Mouse (Mus musculus) common myeloid progenitor, adult 5-6 weeks (primary cell): ENCODE data around the gene Clint1. TPM values are rescaled to one million over a fixed set of nuclear protein-coding genes. Genes with fewer than 3 reads are reported as not detected.

ENCODE experiments used
- ATAC-seq: replicated peaks from 2 replicates; pipeline ENCODE4 v1.8.0; 2016; ENCODE audit warnings: low read depth, mild to moderate bottlenecking, moderate TSS enrichment, inconsistent platforms; ENCODE audit not compliant: poor library complexity, severe bottlenecking
- total RNA-seq: library from RNA; stranded (forward); fragments of 200-1000, 187-1606 nt; gene quantifications from 2 replicates; pipeline ENCODE4 v1.2.3, GENCODE M21; 2017

The Clint1 gene
- 157 and 188 TPM in 2 replicates for total RNA-seq

- ATAC-seq: peak; percentile 40
These were observed at the start of gene Clint1 for GRCm38 (mm10) chr11:45851516-45852123. Gene Clint1, plus strand, starts transcription at chr11:45852051.

DNA sequence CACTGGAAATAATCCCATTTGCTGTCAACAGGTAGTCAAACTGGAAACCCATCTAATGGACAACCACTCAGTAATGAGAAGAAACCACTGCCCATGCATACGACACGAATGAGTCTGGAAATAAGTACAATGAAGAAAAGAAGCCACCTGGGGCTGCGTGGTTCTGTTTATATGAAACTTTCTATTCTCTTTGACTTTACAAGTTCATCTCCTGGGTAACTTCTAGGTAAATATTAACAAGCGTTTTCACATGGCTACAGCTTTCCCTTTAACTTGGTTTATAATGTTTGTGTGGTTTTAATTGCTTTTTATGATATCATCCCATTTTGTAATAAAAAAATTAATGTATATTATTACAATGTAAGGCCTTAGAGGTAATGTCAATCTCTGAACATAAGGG lies 47.8 kb upstream of the Clint1 start:
- ATAC-seq: no peak

DNA sequence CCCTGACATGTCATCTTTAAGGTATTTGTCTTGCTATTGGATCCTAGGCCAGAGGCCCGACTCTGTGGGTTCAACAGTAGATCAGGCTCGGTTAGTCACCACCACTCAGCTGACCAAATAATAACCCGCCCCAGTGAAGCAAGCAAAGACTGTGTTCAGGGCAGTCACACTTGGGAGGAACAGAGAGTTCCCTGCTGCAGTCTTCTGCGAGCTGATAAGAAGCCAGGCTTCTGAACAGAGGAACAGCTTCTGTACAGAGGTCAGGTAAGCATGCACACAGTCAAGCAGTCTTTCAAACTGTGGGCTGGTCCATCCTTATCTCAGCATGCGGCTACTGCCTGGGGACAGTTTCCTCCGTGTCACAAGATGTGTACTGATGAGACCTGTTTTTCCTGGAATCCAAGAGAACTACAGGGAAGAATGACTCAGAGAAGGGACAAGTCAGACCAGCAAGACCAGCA lies 46.5 kb upstream of the Clint1 start:
- peak; percentile 76 for ATAC-seq

DNA sequence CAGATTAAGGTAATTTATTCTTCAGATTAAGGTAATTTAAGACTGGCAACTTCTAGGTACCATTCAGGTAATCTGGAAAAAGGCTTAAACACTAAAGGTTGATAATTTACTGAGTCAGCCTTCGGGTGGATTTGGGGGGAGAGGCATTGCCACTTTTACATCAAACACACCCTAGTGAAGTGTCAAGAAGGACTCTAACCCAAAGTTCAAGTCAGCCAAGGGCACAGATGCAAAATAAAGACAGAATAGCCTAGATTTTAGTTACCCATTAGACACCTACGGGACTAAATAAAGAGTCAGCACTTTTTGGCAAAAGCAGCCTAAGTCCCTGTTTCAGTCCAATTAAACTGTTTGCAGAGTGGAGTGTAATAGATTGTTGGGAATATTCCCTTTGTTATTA lies 46.0 kb upstream of the Clint1 start:
- ATAC-seq: no peak

- no peak for ATAC-seq
These were observed 45.6 kb upstream of the Clint1 start for GRCm38 (mm10) chr11:45806264-45806663.

DNA sequence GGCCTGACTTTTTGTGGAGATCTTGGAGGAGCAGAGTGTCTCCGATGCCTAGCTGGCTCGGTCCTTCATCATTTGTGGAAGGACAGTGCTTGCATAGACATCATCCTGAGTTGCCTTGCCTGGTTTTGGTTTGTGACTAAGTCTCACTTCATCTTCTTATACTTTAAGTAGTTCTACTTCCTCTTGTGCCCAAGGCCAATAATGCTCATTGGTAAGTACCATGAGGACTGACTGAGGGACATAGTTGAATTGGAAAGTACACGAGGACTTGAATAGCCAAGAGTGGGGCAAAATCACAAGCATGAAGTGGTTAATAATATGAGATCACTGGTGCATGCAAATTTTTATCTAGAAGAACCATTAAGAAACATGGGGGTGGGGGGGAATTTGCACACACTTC lies 45.0 kb upstream of the Clint1 start:
- ATAC-seq: peak; percentile 26

DNA sequence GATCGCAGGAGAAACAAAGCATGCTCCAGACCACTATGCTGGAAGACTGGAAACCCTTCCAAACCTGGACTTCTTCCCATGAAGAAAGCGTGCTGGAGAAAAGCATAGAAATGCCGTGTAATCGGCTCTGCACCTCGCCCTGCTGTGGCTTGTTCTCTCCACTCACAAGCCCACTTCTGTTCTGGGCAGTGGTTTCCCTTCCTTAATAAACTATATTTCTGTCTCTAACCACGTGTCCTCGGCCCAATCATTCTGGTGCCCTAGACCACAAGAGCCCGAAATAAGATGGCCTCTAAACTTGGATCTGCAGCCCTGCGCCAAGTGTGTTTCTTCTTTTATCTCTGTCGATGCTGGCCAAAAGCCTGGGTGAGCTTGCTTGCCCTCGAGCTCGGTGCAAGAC lies 44.0 kb upstream of the Clint1 start:
- peak; percentile 75 for ATAC-seq

DNA sequence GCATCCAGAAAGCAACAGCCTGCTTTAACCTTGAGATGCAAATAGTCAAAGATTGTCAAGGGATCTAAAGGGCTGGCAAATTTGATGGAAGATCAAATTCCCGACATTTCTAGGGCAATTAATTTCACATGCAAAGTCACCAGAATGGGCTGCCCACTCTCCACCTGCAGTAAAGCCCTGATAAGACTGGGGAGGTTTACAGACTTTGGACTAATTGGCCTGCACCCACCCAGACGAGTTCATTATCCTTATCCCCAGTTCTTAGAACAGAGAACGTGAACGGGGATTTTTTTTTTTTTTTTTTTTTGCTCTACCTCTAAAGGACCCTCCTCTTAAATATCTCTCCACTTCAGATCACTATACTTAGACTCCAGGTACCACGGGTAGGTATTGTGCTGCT lies 42.4 kb upstream of the Clint1 start:
- ATAC-seq: no peak

DNA sequence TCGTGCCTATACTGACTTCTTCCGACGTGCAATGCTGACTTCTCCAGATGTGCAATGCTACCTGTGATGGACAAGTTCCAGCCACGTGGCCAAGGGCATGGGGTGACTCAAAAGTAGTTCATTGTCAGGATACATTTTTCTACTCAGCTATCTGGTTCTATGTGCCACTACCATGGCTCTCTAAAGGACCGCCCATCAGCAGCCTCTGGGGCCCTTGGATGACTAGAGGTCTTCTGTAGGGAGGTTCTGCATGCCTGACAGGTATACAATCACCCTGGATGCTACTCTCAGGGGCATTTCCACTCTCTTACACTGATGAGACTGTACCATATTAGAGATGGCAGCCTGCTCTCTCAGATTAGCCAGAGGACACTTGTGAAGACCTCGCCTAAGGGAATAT lies 41.8 kb upstream of the Clint1 start:
- ATAC-seq: no peak

GRCm38 (mm10) chr11:45810805-45811204 lies 41.0 kb upstream of the Clint1 start:
- ATAC-seq: no peak

DNA sequence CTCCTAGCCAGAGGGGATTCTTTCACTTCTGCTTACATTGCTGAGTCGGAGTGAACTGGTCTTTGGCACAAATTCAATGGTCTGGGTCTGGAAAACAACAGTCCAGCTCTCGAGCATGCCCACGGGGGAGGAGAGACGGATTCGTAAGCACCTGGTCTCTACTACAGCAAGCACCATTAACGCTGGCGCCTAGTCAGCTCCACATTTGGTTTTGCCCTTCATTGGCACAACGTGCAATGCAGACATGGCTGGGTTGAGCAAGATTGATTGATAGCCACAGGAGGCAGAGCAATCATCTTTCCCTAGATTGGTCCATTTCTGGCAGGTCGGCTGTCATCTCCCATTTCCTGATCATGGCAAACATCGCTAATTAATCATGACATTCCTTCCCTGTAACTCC lies 36.2 kb upstream of the Clint1 start:
- ATAC-seq: no peak

GRCm38 (mm10) chr11:45816712-45817111 lies 35.1 kb upstream of the Clint1 start:
- no peak for ATAC-seq

DNA sequence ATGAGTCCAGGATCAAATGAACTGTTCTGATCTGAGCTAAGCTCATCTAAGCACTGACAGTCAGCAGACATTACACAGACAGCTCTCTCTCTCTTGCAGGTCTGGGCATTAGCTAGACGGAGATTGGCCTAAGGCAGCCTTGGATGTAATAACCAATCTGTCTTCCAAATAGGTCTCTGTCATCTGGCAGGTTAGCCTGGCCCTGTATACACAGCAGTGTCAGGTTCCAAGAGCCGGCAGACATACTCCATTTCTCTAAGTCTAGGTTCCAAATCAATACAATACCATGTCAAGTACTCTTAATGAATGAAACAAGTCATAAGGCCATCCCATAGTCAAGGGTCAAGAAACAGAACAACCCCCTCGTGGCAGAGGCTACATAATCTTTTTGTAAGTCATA lies 33.9 kb upstream of the Clint1 start:
- no peak for ATAC-seq

- ATAC-seq: no peak
These were observed 30.9 kb upstream of the Clint1 start for GRCm38 (mm10) chr11:45820930-45821329.

GRCm38 (mm10) chr11:45830112-45830511 lies 21.7 kb upstream of the Clint1 start:
- no peak for ATAC-seq

GRCm38 (mm10) chr11:45830743-45831310 lies 21.0 kb upstream of the Clint1 start:
- ATAC-seq: no peak

DNA sequence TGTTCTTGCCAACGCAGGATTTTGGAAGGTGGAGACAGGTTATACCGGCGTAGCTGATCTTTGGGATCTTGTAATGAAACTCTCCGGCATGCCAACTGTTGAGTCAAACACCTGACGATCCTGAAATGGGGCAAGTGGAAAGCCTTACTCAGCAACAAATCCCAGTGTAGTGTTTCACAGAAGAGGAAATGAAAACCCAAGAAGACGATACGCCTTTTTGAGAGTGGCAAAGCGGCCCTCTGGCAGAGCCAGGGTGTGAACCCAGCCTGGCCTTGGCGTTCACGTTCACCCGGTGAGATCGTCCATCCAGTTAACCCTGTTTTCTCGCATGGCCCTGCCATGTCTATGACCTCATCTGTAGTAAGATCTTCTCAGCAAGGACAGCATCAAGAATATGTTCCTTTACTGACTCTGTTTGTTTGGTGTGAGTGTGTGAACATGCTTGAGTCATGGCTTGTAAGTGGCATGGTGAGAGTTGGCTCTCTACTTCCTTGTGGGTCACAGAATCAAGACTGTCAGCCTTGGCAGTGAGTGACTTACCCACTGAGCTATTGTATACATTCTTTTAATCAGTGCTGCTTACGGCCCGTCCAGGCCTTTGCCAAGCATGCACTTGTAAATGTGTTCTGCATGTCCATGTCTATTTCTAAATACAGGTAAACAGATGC lies 20.2 kb upstream of the Clint1 start:
- ATAC-seq: no peak

GRCm38 (mm10) chr11:45835625-45836255 lies 16.1 kb upstream of the Clint1 start:
- ATAC-seq: no peak

- no peak for ATAC-seq
These were observed 14.5 kb upstream of the Clint1 start for GRCm38 (mm10) chr11:45837257-45837817.

DNA sequence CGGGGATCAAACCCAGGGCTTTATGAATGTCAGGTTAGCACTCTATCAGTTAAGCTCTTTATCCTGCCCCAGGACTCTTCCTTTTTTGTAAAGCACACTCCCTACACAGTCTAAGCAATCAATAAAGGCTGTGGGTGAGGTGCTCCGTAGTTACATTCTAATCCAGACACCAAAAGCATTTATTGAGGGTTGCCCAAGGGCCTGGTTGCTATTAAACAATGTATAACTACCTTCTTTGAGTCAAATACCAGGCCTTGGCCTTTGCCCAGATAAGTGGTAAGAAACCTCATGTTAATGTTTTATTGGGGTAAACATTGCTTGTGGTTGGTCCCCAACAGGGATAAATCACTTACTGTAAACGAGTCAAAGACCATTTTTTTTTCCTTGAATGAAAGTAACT lies 13.4 kb upstream of the Clint1 start:
- ATAC-seq: no peak

DNA sequence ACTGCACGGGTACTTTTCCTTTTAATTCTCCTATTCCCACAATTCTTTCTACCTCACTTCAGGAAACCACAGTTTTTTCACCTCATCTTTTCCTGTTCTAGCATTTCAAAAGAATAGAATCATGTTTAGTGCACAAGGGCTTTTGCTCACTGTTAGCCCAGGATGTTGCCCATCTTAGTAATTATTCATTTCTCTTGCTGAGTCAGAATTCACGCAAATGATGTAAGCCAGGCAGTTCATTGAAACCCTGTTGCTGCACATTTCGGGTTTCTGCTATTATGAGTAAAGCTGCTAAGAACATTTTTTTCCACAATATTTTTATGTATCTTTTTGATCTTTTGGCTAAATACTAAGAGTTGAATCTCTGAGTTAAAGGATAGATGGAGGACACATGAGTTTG lies 11.5 kb upstream of the Clint1 start:
- no peak for ATAC-seq
